Mouse (Mus musculus) neural tube, embryonic 14.5 days (tissue): Measurements from ENCODE around the gene Fshr. TPM values are rescaled to one million over a fixed set of nuclear protein-coding genes. Genes with fewer than 3 reads are reported as not detected.

Experiments
- ATAC-seq: fragments of 200-750 bp; cut with Nextera tagmentation; 2 replicates; pipeline ENCODE4 v1.8.0; 2017; ENCODE audit warnings: low read depth, mild to moderate bottlenecking, moderate TSS enrichment, moderate library complexity
- H3K27ac ChIP-seq: fragments of 300-500 bp; sonication (generic); 2 replicates; pipeline ENCODE4 v1.5.1; 2014; ENCODE audit warnings: low read depth, mild to moderate bottlenecking, control low read depth, low read length, moderate library complexity, mixed read lengths
- H3K27me3 ChIP-seq: fragments of 300-500 bp; sonication (generic); 2 replicates; pipeline ENCODE4 v1.6.1; 2014; ENCODE audit warnings: low read length; ENCODE audit not compliant: control insufficient read depth, insufficient read depth
- H3K36me3 ChIP-seq: fragments of 300-500 bp; sonication (generic); 2 replicates; pipeline ENCODE4 v1.6.1; 2014; ENCODE audit warnings: low read length, mixed read lengths; ENCODE audit not compliant: control insufficient read depth, insufficient read depth
- H3K4me1 ChIP-seq: fragments of 300-500 bp; sonication (generic); 2 replicates; pipeline ENCODE4 v1.6.1; 2014; ENCODE audit warnings: low read length; ENCODE audit not compliant: control insufficient read depth, insufficient read depth
- H3K4me2 ChIP-seq: fragments of 300-500 bp; sonication (generic); 2 replicates; pipeline ENCODE4 v1.6.1; 2014; ENCODE audit warnings: mild to moderate bottlenecking, low read depth, low read length, control low read depth
- H3K4me3 ChIP-seq: fragments of 300-500 bp; sonication (generic); 2 replicates; pipeline ENCODE4 v1.5.1; 2014; ENCODE audit warnings: low read depth, low read length, control low read depth, mixed read lengths
- H3K9ac ChIP-seq: fragments of 300-500 bp; sonication (generic); replicated peaks from 2 replicates; pipeline ENCODE4 v1.6.1; 2014; ENCODE audit warnings: low read depth, mild to moderate bottlenecking, control low read depth, low read length, mixed read lengths
- H3K9me3 ChIP-seq: fragments of 300-500 bp; sonication (generic); 2 replicates; pipeline ENCODE4 v1.6.1; 2016; ENCODE audit warnings: low read length; ENCODE audit not compliant: control insufficient read depth
- WGBS: fragments of 180-500 bp; shearing (Covaris S2); extraction: QIAGEN DNeasy Blood & Tissue Kit; methylation state at CpG from one replicate; pipeline ENCODE4 v1.1.7; 2014; 5-methylcytosine and 5-hydroxymethylcytosine counted together
- polyA plus RNA-seq: library from polyadenylated mRNA; unstranded; fragments of >200 nt; fragmentation: Nextera tagmentation; extraction: Ambion mirVana; gene quantifications from 2 replicates; pipeline ENCODE4 v1.2.1, GENCODE M21; 2014

Gene Fshr
- polyA plus RNA-seq, 1 experiment from 2014 or later, result not detected

GRCm38 (mm10) chr17:89049071-89049470 lies 151.4 kb downstream of the Fshr start:
- no peaks in the 10 kb centered on the region for H3K36me3 ChIP-seq
- H3K4me1 ChIP-seq, result no peaks in the 10 kb centered on the region
- no peak for ATAC-seq
- no peak overlapping the region for H3K9ac ChIP-seq
- 98% methylated on average over 2 of the region's 2 CpGs for WGBS
- no peaks in the 10 kb centered on the region for H3K9me3 ChIP-seq
- no peak overlapping the region for H3K4me2 ChIP-seq
- H3K4me3 ChIP-seq, result no peak overlapping the region
- no peaks in the 10 kb centered on the region for H3K27me3 ChIP-seq
- H3K27ac ChIP-seq, result no peak overlapping the region

- Histone ChIP-seq H3K4me3 (no peak overlapping the region), H3K9me3 (no peaks in the 10 kb centered on the region), H3K4me2 (no peak overlapping the region), H3K36me3 (no peaks in the 10 kb centered on the region), H3K27ac (no peak overlapping the region), H3K27me3 (no peaks in the 10 kb centered on the region), H3K4me1 (no peaks in the 10 kb centered on the region), H3K9ac (no peak overlapping the region)
- WGBS, result 50% methylated on average over 3 of the region's 3 CpGs
- ATAC-seq, result no peak
Measured at GRCm38 (mm10) chr17:89046016-89046415, 154.5 kb downstream of the Fshr start.

DNA sequence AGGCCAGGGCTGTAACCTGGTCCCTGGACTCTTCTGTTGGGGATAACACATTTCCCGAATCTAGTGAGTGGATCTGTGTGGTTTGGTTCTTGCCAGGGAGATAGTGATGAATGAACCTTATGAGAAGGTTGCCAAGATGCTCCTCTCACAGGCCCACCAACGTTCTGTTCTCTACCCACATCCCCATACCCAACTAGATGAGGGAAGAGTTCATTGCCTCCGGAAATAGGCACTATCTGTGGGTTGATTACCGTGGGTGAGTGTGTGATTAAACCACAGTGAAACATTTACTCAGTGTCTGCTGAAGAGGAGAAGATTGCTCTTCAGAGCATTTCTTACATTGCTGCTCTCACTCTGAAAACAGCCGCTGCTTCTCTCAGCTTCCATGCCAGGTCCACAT lies 163.8 kb downstream of the Fshr start:
- no peak overlapping the region for H3K4me2 ChIP-seq
- no peaks in the 10 kb centered on the region for H3K9me3 ChIP-seq
- no peak overlapping the region for H3K27ac ChIP-seq
- H3K9ac ChIP-seq, result no peak overlapping the region
- 88% methylated on average over 5 of the region's 5 CpGs for WGBS
- no peaks in the 10 kb centered on the region for H3K27me3 ChIP-seq
- H3K4me3 ChIP-seq, result no peak overlapping the region
- no peaks in the 10 kb centered on the region for H3K36me3 ChIP-seq
- ATAC-seq, result no peak
- H3K4me1 ChIP-seq, result no peaks in the 10 kb centered on the region

- no peak for ATAC-seq
- Histone ChIP-seq H3K9me3 (no peaks in the 10 kb centered on the region), H3K9ac (no peak overlapping the region), H3K27me3 (no peaks in the 10 kb centered on the region), H3K36me3 (no peaks in the 10 kb centered on the region), H3K4me3 (no peak overlapping the region), H3K27ac (no peak overlapping the region), H3K4me2 (no peak overlapping the region), H3K4me1 (no peaks in the 10 kb centered on the region)
- WGBS, result 89% methylated on average over 3 of the region's 3 CpGs
Measured at GRCm38 (mm10) chr17:89036049-89036448, 164.4 kb downstream of the Fshr start.

GRCm38 (mm10) chr17:89034627-89035026 lies 165.8 kb downstream of the Fshr start:
- Histone ChIP-seq H3K27ac (no peak overlapping the region), H3K4me2 (no peak overlapping the region), H3K36me3 (no peaks in the 10 kb centered on the region), H3K9ac (no peak overlapping the region), H3K27me3 (no peaks in the 10 kb centered on the region), H3K4me3 (no peak overlapping the region), H3K4me1 (no peaks in the 10 kb centered on the region), H3K9me3 (no peaks in the 10 kb centered on the region)
- ATAC-seq, result no peak

GRCm38 (mm10) chr17:89032981-89033380 lies 167.5 kb downstream of the Fshr start:
- no peak overlapping the region for H3K27ac ChIP-seq
- H3K9me3 ChIP-seq, result no peaks in the 10 kb centered on the region
- ATAC-seq, result no peak
- no peaks in the 10 kb centered on the region for H3K36me3 ChIP-seq
- WGBS, result 87% methylated on average over 2 of the region's 2 CpGs
- no peaks in the 10 kb centered on the region for H3K4me1 ChIP-seq
- no peaks in the 10 kb centered on the region for H3K27me3 ChIP-seq
- H3K9ac ChIP-seq, result no peak overlapping the region
- no peak overlapping the region for H3K4me2 ChIP-seq
- no peak overlapping the region for H3K4me3 ChIP-seq

GRCm38 (mm10) chr17:89019518-89019917 lies 181.0 kb downstream of the Fshr start:
- no peak overlapping the region for H3K9ac ChIP-seq
- 83% methylated on average over 2 of the region's 2 CpGs for WGBS
- H3K27ac ChIP-seq, result no peak overlapping the region
- H3K9me3 ChIP-seq, result no peaks in the 10 kb centered on the region
- H3K4me3 ChIP-seq, result no peak overlapping the region
- no peak overlapping the region for H3K4me2 ChIP-seq
- H3K4me1 ChIP-seq, result no peaks in the 10 kb centered on the region
- no peak for ATAC-seq
- no peaks in the 10 kb centered on the region for H3K27me3 ChIP-seq
- H3K36me3 ChIP-seq, result no peaks in the 10 kb centered on the region

- Histone ChIP-seq H3K4me2 (no peak overlapping the region), H3K36me3 (no peaks in the 10 kb centered on the region), H3K9me3 (no peaks in the 10 kb centered on the region), H3K27me3 (no peaks in the 10 kb centered on the region), H3K27ac (no peak overlapping the region), H3K4me1 (no peaks in the 10 kb centered on the region), H3K4me3 (no peak overlapping the region), H3K9ac (no peak overlapping the region)
- ATAC-seq, result no peak
- WGBS, result 83% methylated on average over 4 of the region's 4 CpGs
Measured at GRCm38 (mm10) chr17:89017002-89017401, 183.5 kb downstream of the Fshr start.

DNA sequence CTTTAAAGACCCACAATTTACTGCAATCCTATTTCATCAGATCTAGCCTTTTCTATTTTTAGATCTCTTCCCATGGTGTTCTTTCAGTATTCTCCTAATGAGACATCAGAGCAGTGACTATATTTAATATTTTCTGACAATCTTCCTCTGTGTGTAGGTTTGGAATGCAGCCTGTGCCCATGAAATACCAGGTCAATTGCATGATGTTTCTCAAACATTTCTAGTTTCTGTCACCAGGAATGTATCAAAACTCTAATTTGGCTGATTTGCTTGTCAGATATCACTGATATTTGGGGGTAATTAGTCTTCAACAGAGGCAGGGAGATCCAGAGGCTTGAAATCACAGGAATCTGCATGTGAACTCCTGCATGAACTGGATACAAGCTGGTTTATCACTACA lies 186.8 kb downstream of the Fshr start:
- H3K4me2 ChIP-seq, result no peak overlapping the region
- H3K9ac ChIP-seq, result no peak overlapping the region
- H3K4me3 ChIP-seq, result no peak overlapping the region
- H3K27me3 ChIP-seq, result no peaks in the 10 kb centered on the region
- H3K4me1 ChIP-seq, result no peaks in the 10 kb centered on the region
- no peak overlapping the region for H3K27ac ChIP-seq
- no peak for ATAC-seq
- H3K9me3 ChIP-seq, result no peaks in the 10 kb centered on the region
- no peaks in the 10 kb centered on the region for H3K36me3 ChIP-seq

GRCm38 (mm10) chr17:89009117-89009516 lies 191.4 kb downstream of the Fshr start:
- Histone ChIP-seq H3K27ac (no peak overlapping the region), H3K4me3 (no peak overlapping the region), H3K4me1 (no peaks in the 10 kb centered on the region), H3K9me3 (no peaks in the 10 kb centered on the region), H3K27me3 (no peaks in the 10 kb centered on the region), H3K4me2 (no peak overlapping the region), H3K9ac (no peak overlapping the region), H3K36me3 (no peaks in the 10 kb centered on the region)
- no peak for ATAC-seq
- 94% methylated on average over 1 of the region's 1 CpGs for WGBS
